Comparison of ENCODE assay signal across 16 mouse cellular contexts in genomic region chr4:139594062-139594461, GRCm38 (mm10). TPM values are rescaled to one million over a fixed set of nuclear protein-coding genes. Genes with fewer than 3 reads are reported as not detected.
DNase-seq lines count a peak whose midpoint lies in the region; ATAC-seq and TF ChIP-seq lines count a peak whose summit lies in the region.
"Had no signal": no experiment of that assay in that cellular context is flagged by ENCODE, and none has a peak within 500 bp of the region (broad histone marks: within the 10 kb centered on the region; RNA-seq: fewer than 3 reads in every experiment).

No protein-coding gene starts in this region.

- no peak overlapping the region for H3K4me2 ChIP-seq in hindbrain, embryonic 16.5 days (ENCODE audit: low read length)
- H3K4me2 ChIP-seq: forebrain, embryonic 15.5 days; midbrain, embryonic 11.5 days; neural tube, embryonic 12.5 days had no signal

- no peaks in the 10 kb centered on the region for H3K36me3 ChIP-seq in hindbrain, embryonic 10.5 days
- H3K36me3 ChIP-seq in hindbrain, embryonic 16.5 days (ENCODE audit: control insufficient read depth, insufficient read depth, low read length), result no peaks in the 10 kb centered on the region
- H3K36me3 ChIP-seq in small intestine, adult 2 months (ENCODE audit: control insufficient read depth, insufficient read depth, low read length), result no peaks in the 10 kb centered on the region
- H3K36me3 ChIP-seq: forebrain, embryonic 15.5 days; neural tube, embryonic 12.5 days had no signal

- TF ChIP-seq POLR2A in lung, adult 2 months (IDR thresholded peaks at IDR 0.05; ENCODE audit: borderline replicate concordance, extremely low read depth, low read depth, low read length), result no peak
- TF ChIP-seq POLR2A in small intestine, adult 2 months (IDR thresholded peaks at IDR 0.05; ENCODE audit: low read depth, low read length), result no peak

- TF ChIP-seq CTCF in lung, adult 2 months (IDR thresholded peaks at IDR 0.05; ENCODE audit: insufficient read depth, low read length), result peak; percentile 22; the same call in 1 of the 2 replicates
- TF ChIP-seq CTCF in small intestine, adult 2 months (IDR thresholded peaks at IDR 0.05; ENCODE audit: extremely low read depth, insufficient read length, insufficient replicate concordance, low read depth, low read length), result peak; percentile 12; the same call in 1 of the 2 replicates

- 59% methylated on average over 3 of the region's 3 CpGs for WGBS in hindbrain, embryonic 10.5 days
- WGBS in hindbrain, embryonic 16.5 days, result 54% methylated on average over 3 of the region's 3 CpGs
- 41% methylated on average over 3 of the region's 3 CpGs for WGBS in lung, adult 2 months
- WGBS in small intestine, adult 2 months, result 50% methylated on average over 3 of the region's 3 CpGs

- no peaks in the 10 kb centered on the region; the same call in 1 of the 2 replicates for H3K27me3 ChIP-seq in hindbrain, embryonic 10.5 days (ENCODE audit: insufficient read depth, poor library complexity, severe bottlenecking)
- no peaks in the 10 kb centered on the region for H3K27me3 ChIP-seq in hindbrain, embryonic 16.5 days (replicated peaks; ENCODE audit: control insufficient read depth, insufficient read depth, low read length)
- no peaks in the 10 kb centered on the region for H3K27me3 ChIP-seq in small intestine, adult 2 months (ENCODE audit: control insufficient read depth, insufficient read depth, low read length)
- H3K27me3 ChIP-seq: forebrain, embryonic 15.5 days; neural tube, embryonic 12.5 days had no signal

- ATAC-seq in hindbrain, embryonic 16.5 days, result no peak
- ATAC-seq: forebrain, embryonic 15.5 days had no signal

- H3K9ac ChIP-seq in hindbrain, embryonic 16.5 days (ENCODE audit: low read depth, low read length), result no peak overlapping the region
- H3K9ac ChIP-seq: forebrain, embryonic 15.5 days; liver, embryonic 14.5 days; neural tube, embryonic 12.5 days had no signal

- DNase-seq in cerebellum, adult 9-10 months, result peak; percentile 56
- no peak for DNase-seq in cerebellum, postnatal 36 days
- no peak for DNase-seq in hindbrain, embryonic 10.5 days (ENCODE audit: low spot score)
- no peak for DNase-seq in lung, adult 2 months
- DNase-seq in lung, postnatal 14 days, result no peak
- DNase-seq in urinary bladder, adult 18-20 months (ENCODE audit: low spot score in 2 of 2), result no peak
- DNase-seq: layer of hippocampus, postnatal 36 days; right cerebral cortex, postnatal 14 days had no signal

- H3K4me3 ChIP-seq in hindbrain, embryonic 10.5 days, result no peak overlapping the region
- H3K4me3 ChIP-seq in hindbrain, embryonic 16.5 days (ENCODE audit: low read length), result no peak overlapping the region
- no peak overlapping the region for H3K4me3 ChIP-seq in lung, adult 2 months (replicated peaks; ENCODE audit: extremely low read depth, low read depth, low read length)
- H3K4me3 ChIP-seq in small intestine, adult 2 months (ENCODE audit: low read depth, low read length), result no peak overlapping the region
- H3K4me3 ChIP-seq: forebrain, embryonic 15.5 days; neural tube, embryonic 12.5 days had no signal

- peak overlapping the region; percentile 62; the same call in 1 of the 2 replicates for H3K27ac ChIP-seq in hindbrain, embryonic 10.5 days
- H3K27ac ChIP-seq in hindbrain, embryonic 16.5 days (ENCODE audit: low read depth, low read length), result no peak overlapping the region
- no peak overlapping the region for H3K27ac ChIP-seq in small intestine, adult 2 months (ENCODE audit: insufficient read depth, low read depth, low read length)
- H3K27ac ChIP-seq: forebrain, embryonic 15.5 days; liver, embryonic 14.5 days; neural tube, embryonic 12.5 days had no signal

- H3K4me1 ChIP-seq in hindbrain, embryonic 10.5 days (replicated peaks), result peaks cover 96% of the 10 kb centered on the region
- H3K4me1 ChIP-seq in hindbrain, embryonic 16.5 days (ENCODE audit: control insufficient read depth, insufficient read depth, low read depth, low read length), result peaks cover 42% of the 10 kb centered on the region
- H3K4me1 ChIP-seq in lung, adult 2 months (ENCODE audit: control insufficient read depth, insufficient read depth, low read length), result peaks cover 22% of the 10 kb centered on the region
- peaks cover 18% of the 10 kb centered on the region for H3K4me1 ChIP-seq in small intestine, adult 2 months (ENCODE audit: control insufficient read depth, insufficient read depth, insufficient read length, low read length)

- H3K9me3 ChIP-seq in hindbrain, embryonic 10.5 days, result no peaks in the 10 kb centered on the region
- no peaks in the 10 kb centered on the region for H3K9me3 ChIP-seq in hindbrain, embryonic 16.5 days (ENCODE audit: control insufficient read depth, low read length)
- H3K9me3 ChIP-seq: forebrain, embryonic 15.5 days; neural tube, embryonic 12.5 days had no signal

RNA-seq across cellular contexts. Expression of gene Gm21969, which starts 8.9 kb away (rescaled TPM):
- polyA plus RNA-seq in hindbrain, embryonic 10.5 days (2016; fragmentation: Nextera tagmentation; extraction: Ambion mirVana), result not detected in 2 replicates
- not detected in 2 replicates for polyA plus RNA-seq in hindbrain, embryonic 16.5 days (2015; fragmentation: Nextera tagmentation; extraction: Ambion mirVana)
- 0.02 TPM in 1 of 2 replicates, not detected in the other for polyA plus RNA-seq in lung, adult 2 months (2012; rRNA removed)
- polyA plus RNA-seq in small intestine, adult 2 months (2012; rRNA removed), result not detected in 2 replicates
- polyA plus RNA-seq: embryonic facial prominence, embryonic 11.5 days; forebrain, embryonic 15.5 days; liver, embryonic 14.5 days; midbrain, embryonic 11.5 days; neural tube, embryonic 12.5 days had no signal

RNA-seq across cellular contexts. Expression of gene Aldh4a1, which starts 28.6 kb away (rescaled TPM):
- 22.5 and 26.3 TPM in 2 replicates for polyA plus RNA-seq in hindbrain, embryonic 10.5 days (2016; fragmentation: Nextera tagmentation; extraction: Ambion mirVana)
- polyA plus RNA-seq in hindbrain, embryonic 16.5 days (2015; fragmentation: Nextera tagmentation; extraction: Ambion mirVana), result 31.9 and 35.4 TPM in 2 replicates
- 42.9 and 44.5 TPM in 2 replicates for polyA plus RNA-seq in lung, adult 2 months (2012; rRNA removed)
- 48.3 and 110 TPM in 2 replicates for polyA plus RNA-seq in small intestine, adult 2 months (2012; rRNA removed)

RNA-seq across cellular contexts. Expression of gene Tas1r2, which starts 59.3 kb away (rescaled TPM):
- polyA plus RNA-seq in hindbrain, embryonic 10.5 days (2016; fragmentation: Nextera tagmentation; extraction: Ambion mirVana), result not detected in 2 replicates
- polyA plus RNA-seq in hindbrain, embryonic 16.5 days (2015; fragmentation: Nextera tagmentation; extraction: Ambion mirVana), result not detected in 2 replicates
- 0.05 and 0.09 TPM in 2 replicates for polyA plus RNA-seq in lung, adult 2 months (2012; rRNA removed)
- polyA plus RNA-seq in small intestine, adult 2 months (2012; rRNA removed), result 0.10 and 0.41 TPM in 2 replicates
- polyA plus RNA-seq: embryonic facial prominence, embryonic 11.5 days; forebrain, embryonic 15.5 days; liver, embryonic 14.5 days; midbrain, embryonic 11.5 days; neural tube, embryonic 12.5 days; urinary bladder, adult 2 months had no signal
